Mouse (Mus musculus) heart, postnatal 10 days (tissue): ENCODE measurements around the gene Gng2. TPM values are rescaled to one million over a fixed set of nuclear protein-coding genes. Genes with fewer than 3 reads are reported as not detected.
A peak's percentile ranks its signal among the peaks of the same experiment; 100 is the strongest.
"Not testable (repeated sequence)": the region's sequence is repeated elsewhere in the genome, so short reads cannot be mapped to it uniquely, and the experiment has no call there.

Source experiments
- DNase-seq, 2 experiments: peaks; one replicate each; pipeline ENCODE4 v3.0.0; 2021
- intact Hi-C: fragments of 180-260 bp; cut with DNase I; formaldehyde crosslinking; loops from one replicate; pipeline ENCODE4 v1.15.1; 2025
- total RNA-seq, 2 experiments: library from RNA; stranded (reverse); gene quantifications; 2 replicates each; pipeline ENCODE4 v1.2.3; 2021

The Gng2 gene
- total RNA-seq, 2 experiments from 2014 or later, result 20.7 to 30.5 TPM

DNA sequence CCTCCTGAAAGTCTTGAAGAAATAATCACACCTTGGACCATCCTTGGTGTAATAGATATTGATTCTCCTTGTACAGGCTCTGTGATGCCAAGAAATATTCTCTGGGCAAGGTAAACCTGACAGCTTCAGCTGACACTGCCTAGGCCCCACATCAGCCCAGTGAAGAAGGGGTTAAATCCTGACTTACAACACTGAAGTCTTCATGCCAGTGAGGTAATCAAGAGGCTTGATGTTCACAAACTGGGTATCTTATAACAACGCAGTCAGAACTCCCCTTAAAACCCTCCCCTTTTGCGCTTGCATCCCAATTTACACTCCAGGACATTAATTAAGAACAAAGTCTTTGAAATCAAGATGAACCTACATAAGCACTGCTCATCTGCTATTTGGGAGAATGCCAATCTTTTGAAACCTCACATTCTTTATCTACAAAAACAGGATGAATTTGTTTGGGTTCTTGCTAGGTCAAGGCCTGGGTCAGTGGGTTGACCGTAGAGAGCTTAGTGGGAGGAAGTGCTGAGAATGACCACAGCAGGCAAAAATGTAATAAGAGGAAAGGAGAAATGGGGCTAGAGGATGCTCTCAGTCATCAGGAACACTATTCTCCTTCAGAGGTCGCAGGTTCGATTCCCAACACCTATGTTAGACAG, 110.0 kb downstream of the Gng2 start:
- intact Hi-C loops, result loop anchor here (10.0 kb wide), 1 partner anchor 367 kb away; no protein-coding TSS in a partner anchor
- no peak for DNase-seq

DNA sequence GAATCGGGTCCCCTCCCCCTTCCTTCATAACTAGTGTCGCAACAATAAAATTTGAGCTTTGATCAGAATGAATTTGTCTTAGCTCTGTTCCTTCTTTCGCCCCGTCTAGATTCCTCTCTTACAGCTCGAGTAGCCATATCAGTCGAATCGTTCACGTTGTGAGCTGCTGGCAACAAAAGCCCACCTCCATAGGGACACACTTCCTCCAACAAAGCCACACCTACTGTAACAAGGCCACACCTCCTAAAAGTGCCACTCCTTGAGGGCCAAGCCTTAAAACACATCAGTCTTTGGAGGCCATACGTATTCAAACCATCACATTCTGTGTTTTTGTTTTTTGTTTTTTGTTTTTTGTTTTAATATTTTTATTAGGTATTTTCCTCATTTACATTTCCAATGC, 112.3 kb downstream of the Gng2 start:
- intact Hi-C loops, result loop anchor here (10.0 kb wide), 1 partner anchor 370 kb away; no protein-coding TSS in a partner anchor
- not testable (repeated sequence) for DNase-seq

DNA sequence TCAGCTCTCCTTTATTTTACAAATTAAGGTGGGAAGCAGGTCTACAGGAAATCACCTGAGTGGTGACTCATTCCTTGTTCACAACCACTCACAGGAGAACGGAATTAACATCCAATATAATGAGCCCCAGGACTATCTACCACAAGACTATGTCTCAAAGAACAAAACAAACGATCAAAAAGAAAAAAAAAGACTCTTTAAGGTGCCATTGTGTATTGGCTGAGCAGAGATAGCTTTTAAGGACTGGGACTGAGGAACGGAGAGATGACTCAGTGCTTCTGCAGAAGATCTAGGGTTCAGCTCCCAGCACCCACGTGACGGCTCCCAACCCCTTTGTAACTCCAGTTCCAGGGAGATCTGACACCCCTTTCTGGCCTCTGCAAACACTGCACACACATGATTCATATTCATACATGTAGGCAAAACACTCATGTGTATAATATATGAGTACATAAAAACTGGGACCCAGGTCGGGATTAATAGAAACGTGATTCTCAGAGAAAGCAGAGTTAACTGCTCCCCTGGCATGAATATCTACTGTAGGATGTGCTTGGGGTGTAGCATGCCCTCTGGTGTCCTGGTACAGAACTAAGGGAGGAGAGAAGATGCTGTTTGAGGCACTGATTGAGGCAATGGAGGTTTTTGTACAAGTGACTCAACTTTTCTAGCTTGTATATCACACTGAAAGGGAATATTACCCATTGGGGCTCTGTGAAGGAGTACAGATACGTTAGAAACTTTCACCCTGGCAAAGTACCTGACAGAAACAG, 115.9 kb downstream of the Gng2 start:
- intact Hi-C loops, result loop anchor here (10.0 kb wide), 1 partner anchor 373 kb away; no protein-coding TSS in a partner anchor
- DNase-seq, result no peak

DNA sequence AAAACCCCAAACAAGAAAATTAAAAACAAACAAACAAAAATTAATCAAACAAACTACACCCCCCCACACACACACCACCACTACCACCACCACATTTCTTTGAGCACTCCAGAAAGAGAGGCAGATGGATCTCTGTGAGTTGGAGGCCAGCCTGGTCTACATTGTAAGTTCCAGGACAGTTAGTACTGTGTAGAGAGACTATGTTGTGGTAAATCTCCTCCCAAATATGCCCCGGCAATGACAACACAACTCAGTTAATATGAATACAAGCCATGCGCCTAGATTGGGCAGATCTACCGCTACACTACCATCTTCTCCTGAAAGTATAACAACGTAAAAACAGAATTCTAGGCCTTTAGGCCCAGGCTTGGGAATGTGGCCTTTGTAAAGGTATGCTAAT, 117.1 kb downstream of the Gng2 start:
- DNase-seq, result no peak
- intact Hi-C loops, result loop anchor here (10.0 kb wide), 1 partner anchor 375 kb away; no protein-coding TSS in a partner anchor

DNA sequence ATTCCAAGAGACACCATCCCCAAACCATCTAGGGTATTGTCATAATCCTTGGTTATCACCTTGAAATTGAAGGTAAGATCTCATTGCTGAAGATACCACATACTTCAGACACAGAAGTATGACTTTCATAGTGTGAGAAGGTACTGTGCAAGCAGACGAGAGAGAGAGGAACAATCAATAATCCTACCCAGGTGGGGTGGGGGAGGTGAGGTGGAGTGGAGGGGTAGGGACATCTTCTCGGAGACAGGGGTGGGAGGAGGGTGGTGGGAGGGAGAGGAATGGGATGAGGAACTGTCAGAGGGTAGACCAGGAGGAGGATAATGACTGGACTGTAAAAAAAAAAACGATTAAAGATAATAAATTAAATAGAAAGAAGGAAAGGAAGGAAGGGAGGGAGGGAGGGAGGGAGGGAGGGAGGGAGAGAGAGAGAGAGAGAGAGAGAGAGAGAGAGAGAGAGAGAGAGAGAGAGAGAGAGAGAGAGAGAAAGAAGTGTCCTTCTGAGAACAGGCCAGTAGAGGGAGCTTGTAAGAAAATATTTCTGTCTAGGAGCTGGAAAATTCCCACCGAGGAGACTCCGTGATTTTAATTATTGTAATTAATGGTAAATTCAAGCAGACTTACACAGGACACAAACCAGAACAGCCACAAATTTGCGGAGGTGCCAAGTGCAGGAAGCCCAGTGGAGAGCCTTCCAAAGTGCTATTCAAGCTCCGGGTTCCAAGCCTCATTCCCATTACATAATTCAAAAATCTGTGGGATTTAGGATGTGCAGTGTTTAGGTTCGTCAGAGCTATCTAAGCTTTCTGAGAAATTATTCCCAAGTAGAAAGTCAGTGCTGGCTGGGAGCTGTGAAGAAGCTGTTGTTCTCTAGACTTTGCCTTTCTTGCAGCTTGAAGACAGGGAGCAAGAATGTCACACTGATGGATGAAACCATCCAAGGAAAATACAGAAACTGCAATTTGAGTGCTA, 118.3 kb downstream of the Gng2 start:
- intact Hi-C loops, result loop anchor here (1.0 to 2.0 kb wide), 2 partner anchors 118 to 208 kb away; partner anchors contain the start of gene Gng2
- peak; percentile 17 to 19 for DNase-seq

GRCm38 (mm10) chr14:19858279-19858678, 119.1 kb downstream of the Gng2 start:
- intact Hi-C loops, result loop anchor here (1.0 to 2.0 kb wide), 2 partner anchors 119 to 209 kb away; partner anchors contain the start of gene Gng2
- DNase-seq, result no peak

DNA sequence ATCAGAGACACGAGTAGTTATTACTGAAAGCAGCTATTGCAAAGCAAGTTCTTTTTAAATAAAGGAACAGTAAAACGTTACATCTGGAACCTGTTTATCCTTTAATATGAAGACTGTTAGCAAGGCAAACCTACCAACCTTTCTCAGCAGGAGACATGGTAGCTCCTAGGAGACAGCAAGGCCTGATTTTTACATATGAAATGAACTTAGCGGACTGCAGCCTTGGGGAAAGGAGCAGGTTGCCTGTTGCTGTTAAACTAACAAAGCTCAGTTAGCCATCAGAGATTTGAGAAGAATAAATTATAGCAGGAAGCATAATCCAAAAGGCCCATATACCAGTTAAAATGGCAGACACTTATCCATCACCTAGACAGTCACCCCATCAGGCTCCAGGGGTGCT, 124.0 kb downstream of the Gng2 start:
- intact Hi-C loops, result no loop called here
- no peak for DNase-seq

DNA sequence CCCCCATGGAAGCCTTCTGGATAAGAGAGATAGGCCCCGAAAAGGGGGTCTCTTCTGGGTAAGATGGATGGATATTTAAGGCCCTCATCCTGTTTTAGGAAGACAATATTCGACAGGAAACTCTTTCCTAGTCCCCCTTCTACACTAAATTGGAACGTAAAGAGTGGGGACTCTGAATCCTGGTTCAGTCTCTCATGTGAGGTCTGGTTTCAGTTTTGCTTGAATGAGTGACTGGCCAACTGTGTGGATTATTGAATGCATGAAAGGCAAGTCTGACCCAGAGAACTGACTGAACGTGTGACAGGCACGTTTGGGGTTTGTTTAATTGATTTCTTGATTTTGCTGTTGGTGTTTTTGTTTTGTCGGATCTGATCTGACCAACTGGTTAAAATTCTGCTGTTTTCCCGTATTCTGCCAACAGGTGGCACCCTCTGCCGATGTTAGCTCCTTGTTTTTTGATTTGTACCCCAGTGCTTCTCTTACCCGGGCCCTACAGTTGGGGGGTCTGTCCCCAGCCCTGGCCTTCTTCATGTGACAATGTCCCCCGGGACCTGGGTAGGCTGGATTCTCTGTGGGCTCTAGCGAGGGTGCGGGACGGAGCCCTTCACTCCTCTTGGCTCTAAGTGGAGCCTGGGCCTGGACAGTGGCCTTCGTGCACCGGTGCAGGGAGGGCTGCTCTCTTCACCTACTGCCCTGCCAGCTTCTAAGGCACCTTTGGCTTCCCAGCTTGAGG, 137.7 kb downstream of the Gng2 start:
- intact Hi-C loops, result loop anchor here (1.0 to 5.0 kb wide), 3 partner anchors 137 to 418 kb away; partner anchors contain the start of gene Gng2
- peak; percentile 69 to 81 for DNase-seq

GRCm38 (mm10) chr14:19836289-19836688, 141.1 kb downstream of the Gng2 start:
- DNase-seq, result no peak
- intact Hi-C loops, result no loop called here

GRCm38 (mm10) chr14:19825481-19825880, 151.9 kb downstream of the Gng2 start:
- intact Hi-C loops, result no loop called here
- DNase-seq, result no peak

- peak; percentile 95 for DNase-seq
- intact Hi-C loops, result no loop called here
Measured at GRCm38 (mm10) chr14:19823321-19824142, 153.9 kb downstream of the Gng2 start, which contains the start of gene Rtraf. TSS of gene Rtraf (minus strand) at chr14:19823824.

Other genes with a start within 250 kb of the Gng2 start
- gene Nid2, start 226.4 kb downstream of the Gng2 start, total RNA-seq, result 100 to 1,000 TPM; 109 to 116 TPM
- 10 to 100 TPM; 75.5 to 77.7 TPM for gene Rtraf, start 153.8 kb downstream of the Gng2 start, total RNA-seq
- gene Saysd1, start 160.9 kb upstream of the Gng2 start, total RNA-seq, result 1 to 10 TPM; 2.5 to 2.8 TPM
- 1 to 10 TPM; 1.1 to 1.4 TPM for gene Kcnk5, start 204.2 kb upstream of the Gng2 start, total RNA-seq